Mouse (Mus musculus) right cerebral cortex, adult 18-20 months (tissue): ENCODE measurements at regions not wholly inside any gene's neighbourhood (a gene's known extent, or its start where the extent isn't known, plus 50 kb on each side); places are given as distances from the start of the nearest gene placed in this dataset.

Experiments
- DNase-seq: peaks from one replicate; pipeline ENCODE4 v3.0.0; 2022; ENCODE audit warnings: mixed read lengths

GRCm38 (mm10) chr11:55773283-55773682, 165.3 kb upstream of the Glra1 start:
- no peak for DNase-seq

- no peak for DNase-seq
Observed at GRCm38 (mm10) chr11:55772538-55772937, 164.5 kb upstream of the Glra1 start.

DNA sequence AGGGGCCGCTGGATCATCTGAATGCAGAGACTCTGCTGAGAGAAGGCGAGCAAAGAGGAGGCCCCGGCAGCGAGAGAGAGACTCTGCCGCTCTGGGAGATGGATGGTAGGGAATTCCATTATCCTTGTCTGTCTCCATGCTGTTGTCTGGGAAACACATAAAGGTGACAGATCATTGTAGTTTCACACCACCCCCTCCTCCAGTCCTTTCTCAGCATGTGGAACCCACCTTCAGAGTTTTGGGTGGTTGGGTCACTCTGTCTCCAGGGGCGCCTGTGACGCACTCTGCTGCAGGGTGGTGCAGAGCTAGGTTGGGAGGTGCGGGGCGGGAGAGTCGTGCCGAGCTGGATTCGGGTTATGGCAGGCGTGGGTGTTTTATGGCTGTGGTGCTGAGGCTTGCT, 164.1 kb upstream of the Glra1 start:
- peak; percentile 73 for DNase-seq

- no peak for DNase-seq
Observed at GRCm38 (mm10) chr11:55764846-55765245, 156.8 kb upstream of the Glra1 start.
